Mouse (Mus musculus) liver, postnatal 0 days (tissue): Measurements from ENCODE around the gene Pcdh17.

Source experiments
- CTCF ChIP-seq: sonication (generic); IDR thresholded peaks from 2 replicates; pipeline ENCODE4 v1.5.1; 2016; ENCODE audit warnings: antibody characterized with exemption, low read depth
- EP300 ChIP-seq: IDR thresholded peaks from 2 replicates; pipeline ENCODE4 v1.6.1; 2016; ENCODE audit warnings: antibody characterized with exemption, low read depth, mild to moderate bottlenecking

- no peak for TF ChIP-seq CTCF
- TF ChIP-seq EP300, result no peak
Measured at GRCm38 (mm10) chr14:84547513-84548194, 104.3 kb downstream of the Pcdh17 start.
